Mouse (Mus musculus): ENCODE results near the gene Gpr162.
A peak's percentile ranks its signal among the peaks of the same experiment; 100 is the strongest.

DNA sequence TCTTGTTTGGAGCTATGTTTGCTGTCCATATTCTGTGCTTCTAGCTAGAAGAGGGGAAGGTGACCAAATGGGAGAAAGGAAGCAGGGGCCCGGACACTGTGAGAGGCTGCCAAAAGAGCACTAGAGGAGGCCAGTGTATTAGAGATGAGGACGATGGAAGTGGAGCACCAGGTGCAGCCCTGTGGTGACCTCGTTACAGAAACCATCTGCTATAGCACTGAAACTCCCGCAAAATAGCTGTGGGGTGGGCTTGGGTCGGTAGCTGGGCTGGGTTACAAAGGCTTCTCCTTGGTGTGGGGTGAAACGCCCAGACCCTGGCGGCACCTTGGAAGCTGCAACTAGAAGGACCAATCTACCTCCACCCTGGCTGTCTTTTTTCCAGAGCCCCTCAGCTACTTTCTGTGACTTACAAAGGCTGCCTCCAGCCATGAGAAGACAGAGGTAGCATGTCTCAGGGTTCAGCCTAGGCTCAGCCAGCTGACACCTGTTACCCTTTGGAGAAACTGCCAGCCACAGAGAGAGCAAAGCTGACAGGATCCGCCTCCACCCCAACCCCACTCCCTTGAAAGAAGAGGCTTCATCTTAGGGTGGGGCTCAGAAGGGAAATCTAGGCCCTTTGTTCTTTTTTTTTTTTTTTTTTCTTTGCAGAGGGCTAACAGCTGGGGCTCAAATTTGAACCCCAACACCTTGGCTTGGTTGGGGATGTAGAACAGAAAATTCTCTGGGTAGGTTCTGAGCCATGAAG, 36.4 kb upstream of the Gpr162 start:
- TF ChIP-seq MAFK (IDR thresholded peaks at IDR 0.05; ENCODE audit: insufficient read depth, low read depth, low read length) = no peak
- TF ChIP-seq HCFC1 (IDR thresholded peaks at IDR 0.05; ENCODE audit: borderline replicate concordance, insufficient read depth, low read length) = no peak
- TF ChIP-seq ZNF384 (IDR thresholded peaks at IDR 0.05; ENCODE audit: low read depth, low read length) = peak; percentile 90
- TF ChIP-seq CHD2 (IDR thresholded peaks at IDR 0.05; ENCODE audit: low read depth, low read length) = no peak

All from ES-E14 (cell line).